16 mouse cellular contexts compared by ENCODE assay signal in genomic region chr19:60124638-60125037, GRCm38 (mm10).
"Had no signal": no experiment of that assay in that cellular context is flagged by ENCODE, and none has a peak within 500 bp of the region (broad histone marks: within the 10 kb centered on the region; RNA-seq: fewer than 3 reads in every experiment).

No protein-coding gene starts in this region.

- H3K4me2 ChIP-seq: intestine, embryonic 15.5 days; liver, embryonic 13.5 days; lung, embryonic 14.5 days had no signal

- DNase-seq: layer of hippocampus, postnatal 36 days; liver, embryonic 13.5 days; lung, embryonic 14.5 days; midbrain, embryonic 14.5 days; right cerebral cortex, postnatal 14 days; right cerebral cortex, postnatal 4 days; thymus, adult 2 months; thymus, postnatal 14 days; thymus, postnatal 4 days had no signal

- H3K4me3 ChIP-seq: intestine, embryonic 15.5 days; left cerebral cortex, adult 2 months; liver, embryonic 13.5 days; megakaryocyte, embryonic 14.5 days; midbrain, embryonic 10.5 days had no signal

- H3K9me3 ChIP-seq: intestine, embryonic 15.5 days; liver, embryonic 13.5 days; megakaryocyte, embryonic 14.5 days; midbrain, embryonic 10.5 days had no signal

- H3K36me3 ChIP-seq: intestine, embryonic 15.5 days; liver, embryonic 13.5 days; midbrain, embryonic 10.5 days had no signal

- ATAC-seq: intestine, embryonic 15.5 days; lung, postnatal 0 days had no signal

- H3K27me3 ChIP-seq: intestine, embryonic 15.5 days; liver, embryonic 13.5 days; megakaryocyte, embryonic 14.5 days had no signal

- H3K4me1 ChIP-seq: intestine, embryonic 15.5 days; megakaryocyte, embryonic 14.5 days; midbrain, embryonic 10.5 days had no signal

- H3K27ac ChIP-seq: intestine, embryonic 15.5 days; kidney, postnatal 0 days; left cerebral cortex, adult 2 months; liver, embryonic 13.5 days; midbrain, embryonic 10.5 days; stomach, postnatal 0 days had no signal

- H3K9ac ChIP-seq: intestine, embryonic 15.5 days; liver, embryonic 13.5 days; lung, embryonic 14.5 days had no signal
